Mouse (Mus musculus) induced T-regulatory cell, adult 2 months (primary cell): Measurements from ENCODE around the gene Bbs9.

Source experiments
- DNase-seq: peaks from one replicate; pipeline ENCODE4 v3.0.0-alpha.2; 2012; ENCODE audit warnings: low read depth

Bbs9 gene

DNA sequence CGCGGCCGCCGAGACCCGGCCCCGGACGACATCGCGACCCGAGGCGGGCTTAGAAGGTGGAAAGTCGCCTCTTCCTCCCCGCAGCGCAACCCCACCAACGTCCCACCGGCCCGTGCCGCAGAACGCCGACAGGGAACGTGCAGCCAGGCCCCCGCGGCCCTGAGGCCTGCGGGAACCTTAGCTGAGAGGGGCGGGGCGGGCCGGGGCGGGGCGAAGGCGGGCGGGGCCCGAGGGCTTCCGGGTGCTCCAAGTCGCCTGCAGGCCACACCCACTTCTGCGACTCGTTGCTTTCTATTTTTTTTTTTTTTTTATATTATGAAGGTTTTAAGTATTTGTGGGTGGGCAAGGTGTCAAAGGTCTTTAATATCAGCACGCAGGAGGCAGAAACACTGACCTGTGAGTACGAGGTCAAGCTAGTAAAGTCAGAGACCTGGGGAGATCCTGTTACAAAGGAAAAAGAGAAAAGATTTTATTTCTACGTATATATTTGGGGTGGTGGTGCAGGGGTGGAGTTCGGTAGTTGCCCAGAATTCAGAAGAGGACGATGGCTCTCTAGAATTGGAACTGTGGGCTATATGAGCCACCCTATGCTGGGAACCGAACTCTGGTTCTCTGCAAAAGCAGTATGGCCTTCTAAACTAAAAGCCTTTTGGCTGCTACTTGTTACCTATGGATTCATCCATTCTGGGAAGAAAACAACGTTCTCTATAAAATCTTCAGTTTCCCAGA lies 7.2 kb upstream of the Bbs9 start:
- peak; percentile 93 for DNase-seq

DNA sequence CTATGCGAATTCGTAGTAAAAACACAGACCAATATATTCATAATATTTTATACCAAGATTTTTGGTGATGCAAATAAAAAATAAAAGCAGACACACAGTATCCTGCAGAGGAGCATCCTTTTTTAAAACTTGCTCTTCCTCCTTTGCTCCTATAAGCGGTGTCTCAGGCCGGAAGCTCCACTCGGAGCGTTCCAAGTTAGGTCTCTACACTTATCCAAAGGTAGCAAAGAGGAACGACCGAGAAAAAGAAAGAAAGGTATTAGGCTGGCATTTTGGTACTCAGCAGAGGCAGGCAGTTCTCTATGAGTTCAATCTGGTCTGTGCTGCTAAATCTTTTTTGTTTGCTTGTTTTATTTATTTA lies 6.6 kb upstream of the Bbs9 start:
- no peak for DNase-seq

DNA sequence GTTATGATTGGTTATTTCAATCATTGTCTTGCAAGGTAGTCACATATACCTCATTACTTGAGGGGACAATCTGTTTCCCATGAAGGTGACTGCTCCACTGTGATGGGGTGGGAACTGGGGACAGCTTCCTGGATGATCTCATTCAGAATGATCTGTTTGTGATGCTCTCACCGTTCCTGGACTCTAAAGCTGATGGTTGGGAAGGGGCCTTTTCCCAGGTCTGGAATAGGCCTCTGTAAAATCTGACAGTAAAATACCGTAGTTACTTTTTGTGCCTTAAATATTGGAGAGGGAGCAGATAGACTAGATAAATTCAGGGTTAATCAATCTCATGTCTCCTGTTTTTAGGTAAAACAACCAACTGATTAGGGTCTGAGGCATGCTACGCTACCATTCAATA lies 5.9 kb upstream of the Bbs9 start, which contains the start of gene Rp9:
TSS of gene Rp9 (minus strand) at position 101 of the 400 bp plus-strand sequence.
- no peak for DNase-seq

DNA sequence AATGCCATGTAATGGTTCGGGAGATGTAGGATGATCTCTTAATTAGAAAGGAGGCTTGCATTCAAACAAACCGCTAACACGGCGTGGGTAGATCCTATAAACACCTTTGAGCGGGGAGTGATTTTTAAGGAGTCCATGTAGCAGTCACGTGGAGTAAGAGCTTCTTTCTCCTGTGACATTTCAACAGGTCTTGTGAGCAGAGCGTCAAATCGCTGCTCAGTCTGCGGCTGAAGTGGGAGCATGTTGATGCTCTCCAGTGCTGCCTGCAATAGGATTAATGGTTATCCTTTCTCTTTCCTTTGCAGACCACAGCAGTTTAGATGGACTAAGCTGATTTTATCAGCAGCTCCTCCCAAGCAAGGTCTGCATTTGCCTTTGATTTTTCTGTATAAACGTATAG lies 750 bp downstream of the Bbs9 start:
- peak; percentile 52 for DNase-seq

DNA sequence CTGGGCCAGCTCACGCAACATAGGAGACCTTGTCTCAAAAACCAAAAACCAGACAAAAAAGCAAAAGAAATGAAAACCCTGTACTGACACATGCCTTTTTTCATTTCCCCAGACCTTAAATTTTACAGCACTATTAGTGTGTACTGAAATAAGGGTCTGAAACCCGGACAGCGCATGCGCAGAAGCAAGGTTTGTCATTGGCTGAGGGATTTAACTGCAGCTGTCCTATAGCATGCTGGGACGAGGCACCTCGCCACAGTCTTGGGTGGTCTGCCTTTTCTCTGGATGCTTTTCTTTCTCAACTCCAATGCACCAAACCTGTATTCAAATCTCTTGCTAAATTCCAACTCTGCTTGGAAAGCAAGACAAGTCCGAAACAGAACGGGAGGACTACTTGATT lies 3.4 kb downstream of the Bbs9 start:
- no peak for DNase-seq

DNA sequence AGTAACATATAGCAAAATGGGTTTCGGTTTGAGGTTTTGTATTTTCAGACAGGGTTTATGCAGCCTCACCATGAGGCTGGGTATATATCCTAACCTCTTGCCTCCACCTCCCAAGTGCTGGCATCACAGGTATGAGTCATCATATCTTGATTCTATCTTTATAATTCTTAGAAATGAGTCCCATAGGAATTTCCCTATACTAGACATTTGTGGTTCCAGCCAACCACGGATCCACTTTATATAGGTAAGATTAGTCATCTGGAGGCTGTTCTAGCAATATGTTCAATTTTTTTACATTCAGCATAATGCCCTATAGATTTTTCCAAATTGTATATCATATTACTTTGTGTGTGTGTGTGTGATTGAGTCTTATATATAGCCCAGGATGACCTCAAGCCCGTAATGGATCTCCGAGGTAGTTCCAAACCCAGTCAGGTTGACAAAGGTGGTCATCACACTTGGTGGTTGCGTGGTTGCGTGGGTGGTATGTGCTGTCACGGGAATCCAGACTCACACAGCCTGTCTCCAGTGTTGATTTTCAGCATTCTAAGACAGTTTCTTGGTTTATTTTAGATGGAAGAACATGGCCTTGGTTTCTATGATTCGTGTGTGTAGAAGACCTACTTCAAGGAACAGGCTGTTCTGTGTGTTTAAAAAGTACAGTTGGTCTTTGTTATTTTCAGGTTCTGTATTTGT lies 8.5 kb downstream of the Bbs9 start:
- no peak for DNase-seq

DNA sequence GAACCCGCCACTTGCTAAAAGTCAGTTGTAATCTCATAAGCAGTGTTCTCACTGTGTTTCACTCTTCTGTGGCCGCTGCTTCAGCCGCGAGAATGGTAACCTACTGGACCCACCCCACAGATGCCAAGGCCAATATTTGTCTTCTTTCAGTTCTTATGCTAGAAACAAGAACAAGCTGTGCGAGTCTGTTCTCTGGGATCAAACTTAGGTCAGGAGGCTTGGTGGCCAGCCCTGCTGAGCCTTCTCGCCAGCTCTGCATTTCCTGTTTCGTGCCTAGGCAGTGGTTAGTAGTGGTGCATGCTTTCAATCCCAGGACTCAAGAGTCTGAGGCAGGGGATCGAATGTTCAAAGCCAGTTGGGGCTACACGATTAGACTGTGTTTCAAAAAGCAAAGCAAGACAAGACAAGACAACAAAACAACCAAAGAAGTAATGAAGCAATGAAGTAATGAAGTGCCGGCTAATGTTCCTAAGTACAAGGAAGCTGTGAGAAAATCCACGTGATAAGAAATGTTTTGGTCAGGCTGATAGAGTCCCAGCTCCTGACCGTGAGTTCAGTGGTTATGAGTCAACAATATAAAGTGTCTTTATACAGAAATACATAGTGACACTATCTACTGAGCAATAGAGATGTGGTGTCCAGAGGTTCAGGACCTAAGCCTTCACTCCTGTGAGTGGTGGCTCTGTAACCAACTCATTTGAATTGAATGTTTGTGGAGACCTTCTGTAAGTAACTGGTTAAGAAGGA lies 9.2 kb downstream of the Bbs9 start:
- no peak for DNase-seq

DNA sequence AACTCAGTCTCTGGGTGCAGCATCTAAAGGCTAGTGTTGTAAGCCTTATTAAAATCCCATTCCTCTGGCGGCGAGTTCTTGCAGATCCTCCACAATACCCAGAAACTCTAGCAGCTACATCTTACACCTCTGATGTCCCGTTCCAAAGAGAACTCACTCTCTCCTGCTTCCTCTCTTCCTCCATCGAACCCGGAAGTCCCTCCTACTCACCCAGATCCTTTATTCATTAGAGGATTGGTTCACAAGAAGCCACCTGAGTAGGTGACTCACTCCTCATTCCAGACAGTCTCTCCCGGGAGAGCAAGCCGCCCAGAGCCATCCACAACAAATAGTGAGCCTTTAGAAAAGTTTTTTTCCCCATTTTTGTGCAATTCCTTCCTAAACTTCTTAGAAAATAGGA lies 10.7 kb downstream of the Bbs9 start:
- DNase-seq = no peak

DNA sequence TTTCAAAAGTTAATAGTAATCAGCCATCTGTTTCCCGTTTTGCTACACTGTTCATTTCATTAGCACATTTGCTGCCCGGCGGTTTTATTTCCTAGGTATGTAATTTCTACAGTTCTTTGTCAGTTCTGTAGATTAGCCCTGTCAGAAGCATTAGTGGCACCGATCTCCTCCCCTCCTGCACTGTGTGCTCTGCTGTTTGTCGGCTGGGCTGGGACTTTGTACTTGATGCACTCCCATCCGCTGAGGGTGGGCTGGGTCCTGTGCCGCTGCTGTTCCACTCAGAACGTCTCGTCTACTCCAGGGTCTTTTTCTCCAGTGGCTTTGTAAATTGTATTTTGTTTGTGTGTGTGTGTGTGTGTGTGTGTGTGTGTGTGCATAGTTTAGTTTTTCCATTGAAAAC lies 13.4 kb downstream of the Bbs9 start:
- DNase-seq = no peak

DNA sequence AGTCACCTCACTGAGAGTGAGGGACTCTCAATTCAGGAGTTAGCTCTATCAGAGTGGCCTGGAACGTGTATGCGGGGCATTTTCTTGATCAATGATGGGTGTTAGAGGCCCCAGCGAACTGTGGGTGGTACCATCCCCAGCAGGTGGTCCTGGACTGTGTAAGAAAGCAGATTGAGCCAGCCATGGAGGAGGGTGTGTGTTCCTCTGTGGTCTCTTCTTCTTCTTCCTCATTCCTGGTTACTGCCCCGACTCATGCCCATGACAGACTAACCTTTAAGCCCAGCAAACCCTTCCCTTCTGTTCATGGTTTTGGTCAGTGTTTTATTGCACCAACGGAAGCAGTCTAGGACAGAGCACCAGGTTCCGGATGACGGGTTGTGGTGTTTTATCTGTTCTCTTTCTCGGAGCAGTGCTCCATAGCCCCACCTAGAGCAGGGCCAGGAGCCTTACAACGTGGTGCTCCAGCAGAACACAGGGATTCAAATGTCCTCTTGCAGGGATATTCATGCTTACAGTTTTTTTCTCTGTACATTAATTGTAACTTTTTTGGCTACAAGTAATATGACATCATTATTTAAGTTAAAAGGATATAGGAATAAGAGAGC lies 18.8 kb downstream of the Bbs9 start:
- DNase-seq = no peak

DNA sequence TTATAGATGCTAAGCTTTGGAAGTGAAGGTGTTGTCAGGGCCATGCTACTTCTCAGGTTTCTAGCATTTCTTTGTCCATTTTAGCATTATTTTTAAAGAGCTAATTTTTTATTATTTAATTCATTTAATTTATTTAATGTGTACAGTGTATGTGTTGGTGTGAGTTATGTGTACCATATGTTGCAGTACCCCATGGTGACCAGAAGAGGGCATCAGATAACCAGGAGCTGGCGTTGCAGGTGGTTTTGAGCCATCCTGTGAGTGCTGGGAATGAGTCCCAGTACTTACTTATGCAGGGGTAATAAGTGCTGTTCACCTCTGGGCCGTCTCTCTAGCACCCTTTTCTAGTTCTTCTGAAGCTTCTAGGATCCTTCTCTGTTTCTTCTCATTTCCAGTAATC lies 19.6 kb downstream of the Bbs9 start:
- DNase-seq = no peak

DNA sequence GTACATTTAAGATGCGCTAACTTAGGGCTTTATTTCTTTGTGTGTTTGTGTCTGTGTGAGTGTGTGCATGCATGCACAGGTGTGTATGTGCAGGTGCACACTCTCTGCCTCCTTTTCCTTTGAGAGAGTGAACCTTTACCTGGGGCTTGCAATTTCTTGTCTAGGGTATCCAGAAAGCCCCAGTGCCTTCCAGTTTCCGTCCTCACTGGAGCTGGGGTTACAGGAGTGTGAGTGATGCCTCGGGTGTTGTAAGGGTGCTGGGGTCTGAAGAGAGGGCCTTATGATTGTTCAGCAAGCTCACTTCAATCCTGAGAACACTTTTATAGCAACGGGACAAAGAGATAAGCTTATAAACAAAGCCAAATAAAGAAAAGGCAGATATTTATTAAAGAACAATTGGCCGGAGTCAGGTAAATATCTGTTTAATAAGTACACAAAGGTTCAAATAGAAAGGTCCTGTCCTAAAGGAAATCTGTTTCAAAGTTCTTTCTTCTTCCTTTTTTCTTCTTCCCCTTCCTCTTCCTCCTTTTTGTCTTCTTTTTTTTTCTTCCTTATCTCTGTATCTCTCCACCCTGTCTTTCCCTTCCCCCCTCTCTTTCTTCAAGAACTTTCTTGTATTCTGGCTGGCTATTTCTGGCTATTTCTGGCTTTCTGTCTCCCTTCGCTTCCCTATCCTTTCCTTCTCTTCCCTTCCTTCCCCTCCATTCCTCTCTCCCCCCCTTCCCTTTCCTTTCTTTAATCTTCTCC lies 21.7 kb downstream of the Bbs9 start:
- DNase-seq = no peak

DNA sequence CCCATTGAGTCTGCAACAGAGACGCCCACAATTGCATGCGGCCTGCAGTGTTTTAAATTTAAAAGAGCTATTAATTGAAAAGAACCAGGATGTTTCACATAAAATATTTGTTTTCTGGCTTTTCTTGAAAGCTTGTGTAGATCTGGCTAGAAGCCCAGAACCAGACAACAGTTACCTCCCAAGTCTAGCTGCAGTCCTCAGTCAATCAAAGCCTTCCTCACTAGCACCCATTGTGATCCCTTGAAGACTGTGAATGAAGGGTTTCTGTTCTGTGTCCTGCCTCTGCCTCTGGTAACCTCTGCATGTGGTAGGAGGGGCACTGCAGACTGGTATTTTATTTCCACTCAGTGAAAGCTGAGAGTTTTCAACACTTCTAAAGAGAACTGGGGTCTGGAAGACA lies 27.5 kb downstream of the Bbs9 start:
- no peak for DNase-seq

DNA sequence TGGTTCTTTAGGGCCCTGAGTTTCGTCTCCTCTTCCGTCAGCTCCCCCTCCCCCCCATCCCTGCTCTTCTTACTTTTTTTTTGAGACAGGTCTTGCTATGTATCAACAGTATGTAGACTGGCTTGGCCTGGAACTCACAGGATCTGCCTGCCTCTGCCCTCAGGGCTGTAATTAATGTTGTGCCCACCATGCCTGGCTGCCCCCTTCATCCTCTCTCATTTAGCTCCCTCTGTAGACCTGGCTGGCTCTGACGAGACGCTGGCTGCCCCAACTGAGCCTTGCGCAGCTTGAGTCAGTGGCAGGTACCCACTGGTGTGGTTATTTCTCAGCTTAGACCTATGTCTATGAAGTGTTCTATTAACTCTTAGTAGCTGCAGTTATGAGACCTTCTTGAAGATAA lies 28.1 kb downstream of the Bbs9 start:
- DNase-seq = no peak

DNA sequence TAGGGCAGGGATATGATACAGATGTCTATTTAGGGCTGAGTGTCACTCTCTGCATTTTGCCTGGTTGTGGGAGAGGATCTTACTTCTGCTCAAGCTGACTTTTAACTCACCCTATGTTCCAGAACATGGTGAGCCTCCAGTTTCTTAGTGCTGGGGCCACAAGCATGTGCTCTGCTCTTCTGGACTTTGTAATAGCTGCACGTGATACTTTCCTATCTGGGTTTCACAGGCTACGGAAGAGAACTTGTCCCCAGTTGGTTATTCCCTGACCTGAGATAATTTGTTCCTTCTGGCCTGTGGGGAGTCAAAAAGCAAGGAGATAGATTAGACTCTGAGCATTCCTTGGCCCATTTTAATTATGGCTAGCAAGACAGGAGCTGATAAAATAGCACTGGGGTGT lies 30.1 kb downstream of the Bbs9 start:
- DNase-seq = no peak

DNA sequence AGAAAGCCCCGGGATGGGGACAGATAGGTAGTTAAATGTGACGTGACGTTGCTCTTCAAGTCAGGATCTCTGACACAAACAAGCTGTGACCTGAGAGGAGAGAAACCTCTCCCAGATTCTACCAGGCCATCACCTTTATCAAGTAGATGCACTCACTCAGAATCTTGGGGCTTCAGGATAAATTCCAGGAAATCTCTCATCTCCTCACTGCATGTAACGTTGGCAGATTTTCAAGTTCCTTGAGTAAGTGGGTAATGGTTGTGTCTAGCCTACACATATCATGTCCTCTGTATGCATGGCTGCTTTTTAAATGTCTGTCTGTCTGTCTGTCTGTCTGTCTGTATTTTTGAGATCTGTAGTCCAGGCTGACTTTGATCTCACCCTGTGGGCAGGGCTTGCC lies 39.6 kb downstream of the Bbs9 start:
- no peak for DNase-seq

DNA sequence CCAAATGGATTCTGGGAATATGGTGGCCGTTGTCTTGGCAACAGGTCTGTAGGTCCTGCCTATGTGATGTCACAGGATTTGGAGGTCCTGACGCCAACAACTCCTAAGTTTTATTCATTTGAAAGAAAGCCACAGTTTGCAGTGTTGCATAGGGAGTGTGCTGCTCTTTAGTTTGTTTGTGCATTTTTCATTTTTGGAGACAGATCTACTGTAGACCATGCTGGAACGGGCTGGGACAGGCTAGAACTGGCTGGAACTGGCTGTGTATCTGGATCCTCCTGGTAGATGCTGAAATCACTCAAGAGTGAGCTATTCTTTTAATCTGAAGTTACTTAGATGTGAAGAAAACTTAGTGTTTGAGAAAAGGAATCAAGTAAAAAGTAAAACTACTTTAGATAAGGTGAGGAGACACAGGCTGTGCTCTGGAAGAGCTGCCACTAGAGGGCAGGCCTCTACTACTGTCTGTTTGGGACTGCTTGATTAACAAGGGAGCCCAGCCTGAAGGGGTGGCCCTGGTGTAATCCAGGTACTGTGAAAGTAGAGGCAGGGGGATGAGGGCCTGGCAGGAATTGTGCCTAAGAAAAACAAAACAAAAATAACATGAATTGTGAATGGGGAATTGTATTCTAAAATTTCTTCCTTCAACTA lies 43.0 kb downstream of the Bbs9 start:
- DNase-seq = peak; percentile 51

DNA sequence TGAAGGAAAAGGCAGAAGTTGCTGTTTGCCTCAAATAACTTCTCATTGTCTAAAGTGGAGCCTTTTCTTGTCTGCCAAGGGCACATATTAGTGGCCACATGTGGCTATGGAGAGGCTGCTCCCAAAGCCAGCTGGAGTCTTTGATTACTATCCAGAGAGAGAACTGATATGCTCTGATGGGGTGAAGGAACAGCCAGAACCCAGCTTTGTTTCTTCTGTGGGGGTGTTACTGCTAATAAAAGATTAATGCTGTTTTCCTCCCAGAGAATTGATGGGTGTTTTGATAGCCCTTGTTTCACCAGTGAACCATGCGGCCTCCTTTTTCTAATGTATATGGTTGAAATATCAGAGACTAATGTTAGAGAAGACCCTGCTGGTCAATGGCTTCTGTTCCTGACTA lies 47.9 kb downstream of the Bbs9 start:
- no peak for DNase-seq

DNA sequence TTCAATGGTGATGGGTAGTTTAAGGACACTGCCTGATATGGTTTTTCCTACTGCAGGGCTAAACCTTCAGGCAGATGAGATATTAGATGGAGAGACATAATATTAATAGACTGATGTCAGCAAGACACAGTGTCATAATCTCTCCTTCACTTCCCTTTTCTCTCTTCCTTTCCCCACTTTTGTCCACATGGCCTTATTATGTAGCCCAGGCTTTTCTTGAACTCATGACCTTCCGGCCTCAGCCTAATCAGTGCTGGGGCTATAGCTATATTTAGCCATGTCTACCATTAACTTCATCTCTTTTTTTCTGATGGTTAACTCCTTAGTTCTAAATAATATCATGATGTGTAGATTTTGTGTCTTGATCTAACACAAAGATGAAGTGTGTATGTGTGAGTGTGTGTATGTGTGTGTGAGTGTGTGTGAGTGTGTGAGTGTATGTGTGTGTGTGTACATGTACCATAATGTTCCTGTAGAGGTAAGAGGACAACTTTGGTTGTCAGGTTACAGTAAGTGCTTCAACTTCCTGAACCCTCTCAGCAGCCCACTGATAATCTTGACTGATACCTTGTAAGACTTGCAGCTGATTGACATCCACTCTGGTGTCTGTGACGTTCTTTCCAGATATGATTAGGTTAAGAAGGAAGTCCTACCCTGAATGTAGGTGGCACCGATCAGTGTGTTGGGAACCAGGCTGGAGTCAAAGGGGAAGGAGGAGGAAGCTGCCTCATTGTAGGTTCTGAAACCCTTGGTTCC lies 55.4 kb downstream of the Bbs9 start:
- no peak for DNase-seq

DNA sequence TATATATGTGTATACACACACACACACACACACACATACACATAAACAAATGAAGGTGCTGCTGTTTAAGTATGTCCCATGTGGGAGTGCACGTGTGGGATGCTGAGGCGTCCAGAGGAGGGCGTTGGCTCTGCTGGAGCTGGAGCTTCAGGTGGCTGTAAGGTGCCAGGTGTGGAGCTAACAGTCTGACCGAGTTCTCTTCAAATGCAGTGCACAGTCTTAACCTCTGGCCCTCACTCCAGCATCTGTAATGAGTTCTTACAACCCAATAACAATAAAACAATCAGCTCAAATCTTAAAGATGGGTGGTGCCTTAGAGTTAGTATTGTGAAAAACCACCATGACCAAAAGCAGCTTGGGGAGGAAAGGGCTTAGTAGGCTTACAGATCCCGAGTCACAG lies 56.6 kb downstream of the Bbs9 start:
- no peak for DNase-seq
